Mouse (Mus musculus) kidney, adult 2 months (tissue): ENCODE data around the gene Zfp148. TPM values are rescaled to one million over a fixed set of nuclear protein-coding genes. Genes with fewer than 3 reads are reported as not detected.

Source experiments
- DNase-seq: peaks from one replicate; pipeline ENCODE4 v3.0.0; 2021
- H3K27ac ChIP-seq: fragments of 200-500 bp; 2 replicates; pipeline ENCODE4 v1.5.1; 2012; ENCODE audit warnings: low read depth, low read length, control low read depth, inconsistent platforms; ENCODE audit not compliant: insufficient read depth
- H3K27me3 ChIP-seq: fragments of 200-500 bp; replicated peaks from 2 replicates; pipeline ENCODE4 v1.6.1; 2012; ENCODE audit warnings: mild to moderate bottlenecking, moderate library complexity, low read length, inconsistent platforms; ENCODE audit not compliant: control insufficient read depth, insufficient read depth
- H3K36me3 ChIP-seq: fragments of 200-500 bp; 2 replicates; pipeline ENCODE4 v1.6.1; 2012; ENCODE audit warnings: mild to moderate bottlenecking, moderate library complexity, low read length, inconsistent platforms; ENCODE audit not compliant: control insufficient read depth, insufficient read depth
- H3K4me1 ChIP-seq: fragments of 200-500 bp; 2 replicates; pipeline ENCODE4 v1.6.1; 2011; ENCODE audit warnings: low read length; ENCODE audit not compliant: control insufficient read depth, insufficient read depth
- H3K4me3 ChIP-seq: fragments of 200-500 bp; 2 replicates; pipeline ENCODE4 v1.5.1; 2011; ENCODE audit warnings: mild to moderate bottlenecking, low read depth, low read length, control low read depth; ENCODE audit not compliant: insufficient read depth
- CTCF ChIP-seq: fragments of 200-500 bp; conservative IDR thresholded peaks from 2 replicates; pipeline ENCODE4 v1.5.1; 2011; ENCODE audit warnings: low read depth, mild to moderate bottlenecking, control low read depth, low read length, moderate library complexity, mixed read lengths; ENCODE audit not compliant: insufficient read depth, insufficient read length
- POLR2A ChIP-seq: fragments of 200-500 bp; IDR thresholded peaks from one replicate; pipeline ENCODE4 v1.6.1; 2011; ENCODE audit warnings: low read depth, low read length, control low read depth
- WGBS: fragments of 180-500 bp; shearing (Covaris S2); methylation state at CpG from one replicate; pipeline ENCODE4 v1.1.7; 2018; 5-methylcytosine and 5-hydroxymethylcytosine counted together
- polyA plus RNA-seq: library from polyadenylated mRNA; depleted of rRNA; stranded (reverse); fragments of >200 nt; gene quantifications from 2 replicates; pipeline ENCODE4 v1.2.3, GENCODE M21; 2012

The Zfp148 gene
- polyA plus RNA-seq, 1 experiment = 9.8 TPM

DNA sequence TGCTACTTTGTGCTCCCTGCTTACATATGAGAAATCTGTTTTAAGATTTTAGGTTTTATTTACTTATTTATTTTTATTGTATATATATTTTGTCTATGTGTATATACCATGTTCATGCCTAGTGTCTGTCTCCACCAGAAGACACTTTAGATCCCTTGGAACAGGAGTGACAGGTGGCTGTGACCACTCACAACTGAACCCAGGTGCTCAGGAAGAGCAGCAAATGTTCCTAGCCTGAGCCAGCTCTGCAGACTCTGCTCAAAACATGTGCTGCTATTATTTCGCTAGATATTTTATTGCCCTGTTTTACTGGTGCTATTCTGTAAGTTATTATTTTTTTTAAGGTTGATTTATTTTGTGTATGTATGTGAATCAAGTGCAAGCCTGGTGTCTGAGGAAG, 78.5 kb downstream of the Zfp148 start:
- no peak for TF ChIP-seq CTCF
- TF ChIP-seq POLR2A = no peak
- WGBS = 89% methylated on average over 1 of the region's 1 CpGs
- Histone ChIP-seq H3K4me3 (no peak overlapping the region), H3K4me1 (no peaks in the 10 kb centered on the region; the same call in 1 of the 2 replicates), H3K36me3 (no peaks in the 10 kb centered on the region; the same call in 1 of the 2 replicates), H3K27me3 (no peaks in the 10 kb centered on the region), H3K27ac (no peak overlapping the region)
- no peak for DNase-seq

DNA sequence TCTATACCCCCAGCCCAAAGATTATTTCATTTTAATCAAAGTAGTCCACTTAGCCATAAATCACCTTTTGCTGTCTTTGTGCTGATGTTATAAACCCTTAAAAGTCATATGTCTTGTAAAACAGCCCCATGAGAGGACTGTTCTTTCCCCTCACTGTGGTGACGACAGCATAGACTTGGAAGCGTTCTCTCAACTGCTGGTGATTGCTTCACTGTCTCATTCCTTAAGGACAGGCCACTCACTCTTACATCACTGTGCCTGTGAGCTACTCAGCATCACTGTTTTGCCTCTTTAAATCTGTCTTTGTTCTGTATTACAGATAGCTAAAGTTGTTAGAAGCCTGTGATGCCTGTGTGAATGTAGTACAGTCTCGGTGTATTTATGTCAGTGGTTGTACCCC, 80.8 kb downstream of the Zfp148 start:
- Histone ChIP-seq H3K27ac (no peak overlapping the region), H3K27me3 (no peaks in the 10 kb centered on the region), H3K4me3 (no peak overlapping the region), H3K36me3 (no peaks in the 10 kb centered on the region; the same call in 1 of the 2 replicates), H3K4me1 (no peaks in the 10 kb centered on the region; the same call in 1 of the 2 replicates)
- no peak for TF ChIP-seq POLR2A
- no peak for TF ChIP-seq CTCF
- 83% methylated on average over 3 of the region's 3 CpGs for WGBS
- DNase-seq = no peak

DNA sequence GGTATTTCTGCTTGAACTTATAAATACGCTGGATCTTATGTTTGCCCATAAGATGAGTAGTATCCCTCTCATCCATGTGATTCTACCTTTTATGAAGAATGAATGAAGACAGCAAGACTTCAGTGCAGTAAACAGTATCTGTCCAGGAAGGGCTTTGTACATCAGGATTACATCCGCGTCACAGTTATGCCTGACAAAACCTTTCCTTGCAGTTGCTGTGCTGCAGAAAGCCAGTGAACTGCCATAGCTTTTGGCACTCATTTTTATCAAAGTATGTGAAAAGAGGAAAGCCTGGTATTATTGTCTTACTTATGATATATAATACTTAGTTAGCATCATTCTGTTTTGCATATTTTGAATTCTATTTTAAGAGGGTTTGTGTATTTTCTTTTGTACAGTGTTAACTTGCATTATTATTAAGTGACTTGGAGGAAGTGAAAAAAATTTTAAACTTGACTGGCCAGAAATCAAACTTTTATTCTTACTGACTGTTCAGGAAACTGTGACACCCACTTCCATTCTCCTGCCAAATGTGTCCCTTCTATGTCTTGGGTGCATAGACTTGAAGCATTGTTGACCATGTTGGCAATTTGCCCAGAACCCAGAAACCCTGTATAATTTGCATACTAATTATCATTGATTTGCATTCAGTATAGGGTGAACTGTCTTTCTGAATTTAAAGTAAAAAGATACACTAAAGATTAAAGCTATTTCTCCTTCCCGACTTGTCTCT, 84.0 kb downstream of the Zfp148 start:
- H3K36me3 ChIP-seq = no peaks in the 10 kb centered on the region
- no peaks in the 10 kb centered on the region; the same call in 1 of the 2 replicates for H3K4me1 ChIP-seq
- H3K27ac ChIP-seq = no peak overlapping the region; the same call in 1 of the 2 replicates
- WGBS = 80% methylated on average over 4 of the region's 4 CpGs
- no peak overlapping the region for H3K4me3 ChIP-seq
- TF ChIP-seq CTCF (no peak), POLR2A (no peak)
- peak; percentile 62 for DNase-seq
- no peaks in the 10 kb centered on the region for H3K27me3 ChIP-seq

DNA sequence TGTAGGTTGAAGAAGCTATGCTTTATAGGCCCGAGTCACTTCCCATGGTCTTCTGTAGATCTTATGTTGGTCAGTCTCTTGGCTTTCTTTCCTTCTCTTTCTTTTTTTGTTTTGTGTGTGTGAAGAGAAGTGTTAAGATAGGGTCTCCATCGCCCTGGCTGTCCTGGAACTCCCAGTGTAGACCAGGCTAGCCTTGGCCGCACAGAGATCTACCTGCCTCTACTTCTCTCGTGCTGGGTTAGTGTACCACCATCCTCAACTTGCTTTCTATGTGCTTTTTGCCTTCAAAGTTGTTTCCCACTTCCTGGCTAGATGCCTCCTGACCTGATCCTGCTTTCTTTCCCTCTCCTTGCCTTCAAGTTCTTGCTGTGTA, 84.6 kb downstream of the Zfp148 start:
- H3K27ac ChIP-seq = no peak overlapping the region
- 92% methylated on average over 4 of the region's 4 CpGs for WGBS
- DNase-seq = no peak

DNA sequence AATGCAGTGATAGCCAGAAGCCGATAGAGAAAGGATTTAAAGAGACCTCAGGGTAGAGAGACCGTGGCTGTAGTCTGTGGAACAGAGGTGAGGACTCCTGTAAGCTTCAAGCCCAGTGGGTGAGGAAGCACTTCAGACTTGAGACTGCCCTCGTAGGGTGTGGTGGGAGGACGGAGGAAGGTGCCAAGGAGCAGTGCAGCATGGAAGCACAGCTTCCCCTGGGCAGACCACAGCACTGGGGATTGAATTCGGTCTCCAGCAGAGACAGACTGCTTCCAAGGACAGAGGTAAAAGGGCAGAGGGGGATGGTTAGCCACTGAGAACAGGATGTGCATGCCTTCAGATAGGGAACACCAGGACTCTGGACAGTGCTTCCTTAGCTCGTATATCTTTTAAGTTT, 86.8 kb downstream of the Zfp148 start:
- 35% methylated on average over 6 of the region's 6 CpGs for WGBS
- H3K36me3 ChIP-seq = no peaks in the 10 kb centered on the region
- no peak overlapping the region for H3K4me3 ChIP-seq
- DNase-seq = peak; percentile 77
- H3K4me1 ChIP-seq = no peaks in the 10 kb centered on the region; the same call in 1 of the 2 replicates
- TF ChIP-seq CTCF (no peak), POLR2A (no peak)
- H3K27ac ChIP-seq = no peak overlapping the region
- H3K27me3 ChIP-seq = no peaks in the 10 kb centered on the region

More for the DNA sequence above, 84.6 kb downstream of the Zfp148 start:
- Histone ChIP-seq H3K4me1 (no peaks in the 10 kb centered on the region; the same call in 1 of the 2 replicates), H3K36me3 (no peaks in the 10 kb centered on the region), H3K27me3 (no peaks in the 10 kb centered on the region), H3K4me3 (no peak overlapping the region)
- no peak for TF ChIP-seq POLR2A

DNA sequence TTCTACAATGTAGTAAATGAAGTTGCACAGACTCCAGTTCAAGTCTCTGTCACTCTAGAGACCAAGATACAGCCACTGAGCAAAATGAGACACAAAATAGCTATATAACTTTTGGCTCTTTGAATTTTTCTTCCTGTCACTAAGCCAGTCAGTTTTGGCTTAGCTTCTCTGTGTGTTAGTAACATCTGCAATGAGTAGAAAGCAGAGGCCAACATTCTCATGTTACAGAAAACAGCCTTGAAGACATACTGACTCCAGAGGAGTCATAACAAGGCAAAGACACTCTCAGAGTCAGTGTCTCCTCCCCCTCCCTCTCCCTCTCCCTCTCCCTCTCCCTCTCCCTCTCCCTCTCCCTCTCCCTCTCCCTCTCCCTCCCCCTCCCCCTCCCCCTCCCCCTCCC, 89.3 kb downstream of the Zfp148 start:
- no peak overlapping the region for H3K4me3 ChIP-seq
- no peaks in the 10 kb centered on the region for H3K27me3 ChIP-seq
- peaks cover 2% of the 10 kb centered on the region; the same call in 1 of the 2 replicates for H3K36me3 ChIP-seq
- H3K27ac ChIP-seq = no peak overlapping the region
- no peaks in the 10 kb centered on the region for H3K4me1 ChIP-seq
- DNase-seq = no peak
- TF ChIP-seq CTCF (no peak), POLR2A (no peak)

DNA sequence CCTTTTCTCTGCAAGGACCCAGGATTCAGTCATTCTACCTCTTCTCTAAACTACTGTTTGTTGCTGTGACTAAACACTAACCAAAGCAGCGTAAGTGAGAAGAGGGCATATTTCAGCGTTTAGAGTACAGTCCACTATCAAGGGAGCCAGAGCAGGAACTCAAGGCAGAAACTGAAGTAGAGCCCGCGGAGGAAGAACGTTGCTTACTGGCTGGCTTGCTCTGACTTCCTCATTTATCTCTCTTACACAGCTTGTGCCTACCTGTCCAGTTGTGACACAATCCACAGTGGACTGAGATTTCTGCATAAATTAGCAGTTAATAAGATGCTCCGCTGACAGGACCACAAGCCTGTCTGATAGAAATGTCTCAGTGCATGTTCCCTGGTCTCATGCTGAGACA, 93.7 kb downstream of the Zfp148 start:
- Histone ChIP-seq H3K27me3 (no peaks in the 10 kb centered on the region), H3K4me3 (no peak overlapping the region), H3K36me3 (peaks cover 5% of the 10 kb centered on the region), H3K4me1 (no peaks in the 10 kb centered on the region), H3K27ac (no peak overlapping the region)
- WGBS = 96% methylated on average over 6 of the region's 6 CpGs
- TF ChIP-seq POLR2A (no peak), CTCF (no peak)
- no peak for DNase-seq
